Mouse (Mus musculus) neutrophil, adult 5-6 weeks (primary cell): ENCODE measurements around the gene Sphkap. TPM values are rescaled to one million over a fixed set of nuclear protein-coding genes. Genes with fewer than 3 reads are reported as not detected.

Source experiments
- ATAC-seq: fragments of 151-379, 151-347 bp; 2 replicates; pipeline ENCODE4 v1.8.0; 2017; ENCODE audit warnings: mild to moderate bottlenecking, moderate TSS enrichment; ENCODE audit not compliant: insufficient number of reproducible peaks, poor library complexity, low FRiP score, severe bottlenecking; ENCODE audit errors: extremely low read depth
- total RNA-seq: library from RNA; stranded (forward); fragments of 200-1000 nt; gene quantifications from 2 replicates; pipeline ENCODE4 v1.2.3, GENCODE M21; 2017

Sphkap gene
- total RNA-seq, 1 experiment from 2014 or later = not detected

- ATAC-seq = no peak
Observed at GRCm38 (mm10) chr1:83311607-83312295, 96.2 kb downstream of the Sphkap start.

DNA sequence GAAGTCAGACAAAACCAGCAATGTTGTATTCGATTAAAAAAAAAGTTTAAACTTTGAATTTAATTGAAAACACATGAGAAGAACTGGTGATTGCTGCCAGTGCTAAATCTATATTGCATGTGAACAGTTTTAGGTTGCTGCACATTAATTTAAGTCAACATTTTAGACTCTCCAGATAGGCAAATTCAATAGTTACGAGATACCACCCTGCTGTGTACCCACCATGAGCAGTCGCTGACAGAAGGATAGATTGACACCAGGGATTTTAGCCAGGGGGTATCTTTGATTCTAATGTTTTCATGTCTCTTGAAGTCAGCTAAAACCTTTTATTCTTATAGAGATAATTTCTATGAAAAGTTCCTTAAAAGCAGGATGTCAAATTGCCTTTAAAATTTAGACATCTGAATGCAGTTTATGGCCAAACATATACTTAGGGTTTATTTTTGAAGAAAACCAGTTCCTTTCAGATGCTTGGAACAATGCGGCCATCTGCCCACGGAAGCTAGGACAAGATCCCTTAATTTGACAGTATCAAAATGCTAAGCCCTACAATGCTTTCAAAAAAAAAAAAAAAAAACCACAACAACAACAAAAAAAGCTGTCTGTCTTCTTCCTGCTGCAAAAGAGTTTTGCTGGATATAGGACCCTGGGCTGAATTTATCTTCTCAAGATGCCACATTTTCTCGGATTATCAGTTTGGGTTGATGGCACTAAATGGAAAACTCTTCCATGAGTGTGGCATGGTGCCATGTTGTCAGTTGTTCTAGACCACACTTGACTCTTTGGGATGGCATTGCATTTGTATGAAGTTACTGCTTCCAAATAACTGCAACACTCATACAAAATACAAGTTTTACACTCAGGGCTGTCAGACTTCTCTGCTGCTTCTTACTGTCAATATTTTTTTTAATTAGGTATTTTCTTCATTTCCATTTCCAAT, 110.6 kb downstream of the Sphkap start:
- no peak for ATAC-seq

DNA sequence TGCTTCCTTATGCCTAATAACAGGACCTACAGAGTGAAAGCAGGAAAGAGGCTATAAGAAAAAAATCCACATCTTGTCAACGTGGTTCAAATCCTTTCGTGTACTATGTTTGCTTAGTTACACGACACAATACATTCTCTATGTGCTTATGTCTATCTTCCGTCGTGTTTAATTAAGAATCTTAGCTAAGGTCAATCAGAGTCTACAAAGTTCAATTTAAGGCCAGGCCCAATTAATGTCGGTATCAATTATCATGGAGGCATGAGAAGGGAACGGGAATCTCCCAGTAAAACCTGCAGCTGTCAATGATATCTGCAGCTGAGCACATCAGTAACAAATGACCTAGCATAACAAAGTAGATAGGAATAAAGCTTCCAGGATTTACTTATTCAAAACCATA, 122.1 kb downstream of the Sphkap start:
- no peak for ATAC-seq

DNA sequence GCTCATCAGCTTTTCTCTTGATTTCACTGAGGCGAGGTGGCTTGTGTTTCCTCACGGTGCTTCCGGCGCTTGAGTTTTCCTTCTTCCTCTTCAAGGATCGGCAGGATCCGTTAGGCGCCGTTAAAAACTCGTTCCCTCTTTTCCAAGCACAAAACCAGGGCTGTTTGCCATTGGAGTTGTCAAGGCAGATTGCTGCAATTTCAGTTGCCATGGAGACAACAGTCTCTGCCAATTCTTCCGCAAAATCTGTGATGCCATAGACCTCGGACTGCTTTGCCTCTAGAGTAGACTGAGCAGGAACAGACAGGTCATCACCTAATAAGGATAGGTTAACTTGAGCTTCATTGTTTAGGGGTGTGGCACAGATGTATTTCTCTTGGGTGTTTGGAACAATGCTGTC, 131.0 kb downstream of the Sphkap start:
- no peak for ATAC-seq

DNA sequence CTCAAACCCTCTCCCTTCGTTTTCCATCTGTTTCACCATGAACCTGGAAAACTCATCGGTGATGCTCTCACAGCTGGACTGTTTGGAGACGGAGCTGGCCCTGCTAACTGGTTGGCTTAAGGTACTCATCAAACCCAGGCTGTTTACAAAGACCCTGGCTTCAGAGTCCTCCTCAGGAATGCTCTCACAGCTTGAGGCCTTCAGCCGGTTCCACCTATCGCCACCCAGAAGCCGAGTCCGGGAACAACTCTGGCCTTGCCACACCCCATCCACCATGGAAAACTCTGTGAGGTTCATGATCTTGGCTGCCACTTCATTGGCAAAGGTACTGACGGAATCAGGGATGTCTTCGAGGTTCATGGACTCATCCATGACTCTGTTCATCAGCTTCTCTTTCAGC, 131.4 kb downstream of the Sphkap start:
- ATAC-seq = no peak

- no peak for ATAC-seq
Observed at GRCm38 (mm10) chr1:83251746-83252145, 156.3 kb downstream of the Sphkap start.

DNA sequence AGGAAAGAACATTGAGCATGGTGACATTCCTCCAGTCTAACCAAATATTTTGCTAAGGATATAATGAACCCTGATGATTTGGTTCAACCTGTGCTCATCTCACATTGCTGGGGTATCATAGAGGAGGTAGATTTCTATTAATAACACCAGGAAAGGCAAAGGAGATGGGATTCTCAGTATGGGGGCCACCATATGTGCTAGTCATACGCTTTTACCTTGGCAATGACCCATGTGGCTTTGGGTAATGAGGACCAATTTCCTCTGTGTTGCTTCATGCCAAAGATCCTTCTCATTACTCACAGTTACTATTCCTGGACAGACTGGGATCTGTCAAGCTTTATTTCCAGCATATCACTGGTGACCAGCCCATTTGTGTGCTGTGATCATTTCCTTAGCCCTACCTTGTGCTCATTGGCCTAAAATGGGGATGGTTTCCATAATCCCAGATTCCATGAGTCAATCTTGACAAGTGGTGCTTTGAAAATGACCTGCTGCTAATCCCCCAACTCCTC, 159.7 kb downstream of the Sphkap start:
- no peak for ATAC-seq

GRCm38 (mm10) chr1:83227946-83228345, 180.1 kb downstream of the Sphkap start:
- no peak for ATAC-seq

- no peak for ATAC-seq
Observed at GRCm38 (mm10) chr1:83224423-83224960, 183.5 kb downstream of the Sphkap start.

GRCm38 (mm10) chr1:83223072-83223471, 184.9 kb downstream of the Sphkap start:
- ATAC-seq = no peak

- no peak for ATAC-seq
Observed at GRCm38 (mm10) chr1:83218260-83218659, 189.7 kb downstream of the Sphkap start.

GRCm38 (mm10) chr1:83209981-83210380, 198.0 kb downstream of the Sphkap start:
- no peak for ATAC-seq

Other genes with a start within 250 kb of the Sphkap start
- gene Daw1, start 248.4 kb downstream of the Sphkap start, total RNA-seq = not detected in 2 replicates